Mouse (Mus musculus): Measurements from ENCODE around the gene Iqcf3. TPM values are rescaled to one million over a fixed set of nuclear protein-coding genes. Genes with fewer than 3 reads are reported as not detected.
"Not testable (repeated sequence)": the region's sequence is repeated elsewhere in the genome, so short reads cannot be mapped to it uniquely, and the experiment has no call there.

Iqcf3 gene
- polyA plus RNA-seq, 1 experiment from 2014 or later, result not detected

- no peaks in the 10 kb centered on the region for H3K4me1 ChIP-seq (ENCODE audit: control insufficient read depth, insufficient read depth, low read length)
- H3K4me3 ChIP-seq (replicated peaks; ENCODE audit: low read length), result no peak overlapping the region
- H3K9me3 ChIP-seq (replicated peaks; ENCODE audit: control insufficient read depth, low read length), result no peaks in the 10 kb centered on the region
- no peak overlapping the region for H3K27ac ChIP-seq (ENCODE audit: low read length)
- no peaks in the 10 kb centered on the region for H3K36me3 ChIP-seq (ENCODE audit: control insufficient read depth, insufficient read depth, low read length)
- WGBS, result 65% methylated on average over 2 of the region's 2 CpGs
- no peaks in the 10 kb centered on the region for H3K27me3 ChIP-seq (ENCODE audit: control insufficient read depth, insufficient read depth, low read length)
- no peak for ATAC-seq (ENCODE audit: insufficient read depth, low FRiP score)
- no peak overlapping the region for H3K4me2 ChIP-seq (ENCODE audit: low read depth, low read length)
- H3K9ac ChIP-seq (ENCODE audit: low read length), result no peak overlapping the region
Observed at GRCm38 (mm10) chr9:106519433-106519832, 42.0 kb downstream of the Iqcf3 start.

GRCm38 (mm10) chr9:106514273-106514672, 47.2 kb downstream of the Iqcf3 start, which contains the start of gene Iqcf5:
Iqcf5 (plus strand) TSS chr9:106514573.
- Histone ChIP-seq H3K4me1 (ENCODE audit: control insufficient read depth, insufficient read depth, low read length) (no peaks in the 10 kb centered on the region), H3K4me3 (replicated peaks; ENCODE audit: low read length) (no peak within 1 kb of the TSS), H3K4me2 (ENCODE audit: low read depth, low read length) (no peak within 1 kb of the TSS), H3K27me3 (ENCODE audit: control insufficient read depth, insufficient read depth, low read length) (no peaks in the 10 kb centered on the region), H3K27ac (ENCODE audit: low read length) (no peak within 1 kb of the TSS), H3K9me3 (replicated peaks; ENCODE audit: control insufficient read depth, low read length) (no peaks in the 10 kb centered on the region), H3K9ac (ENCODE audit: low read length) (no peak within 1 kb of the TSS), H3K36me3 (ENCODE audit: control insufficient read depth, insufficient read depth, low read length) (no peaks in the 10 kb centered on the region)
- ATAC-seq (ENCODE audit: insufficient read depth, low FRiP score), result no peak
- 91% methylated on average over 4 of the region's 4 CpGs for WGBS

DNA sequence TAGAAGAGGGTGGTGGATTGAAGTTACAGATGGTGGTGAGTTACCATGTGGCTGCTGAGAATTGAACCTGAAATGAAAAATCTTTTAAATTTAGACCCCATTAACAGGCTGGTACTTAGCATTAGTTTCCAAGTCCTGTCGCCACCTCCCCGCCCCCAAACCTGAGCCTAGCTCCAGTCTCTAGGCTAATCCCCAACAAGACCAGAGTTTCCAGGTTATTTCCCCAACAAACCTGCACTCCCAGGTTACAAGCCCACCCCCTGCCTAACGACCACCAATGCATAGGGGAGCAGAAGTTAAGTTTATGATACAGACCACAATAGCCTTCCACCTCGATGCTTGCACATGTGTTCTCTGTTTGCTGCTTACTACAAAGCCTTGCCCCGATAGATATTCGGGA, 47.9 kb downstream of the Iqcf3 start:
- no peaks in the 10 kb centered on the region for H3K9me3 ChIP-seq (replicated peaks; ENCODE audit: control insufficient read depth, low read length)
- no peaks in the 10 kb centered on the region for H3K36me3 ChIP-seq (ENCODE audit: control insufficient read depth, insufficient read depth, low read length)
- no peak for ATAC-seq (ENCODE audit: insufficient read depth, low FRiP score)
- no peaks in the 10 kb centered on the region for H3K4me1 ChIP-seq (ENCODE audit: control insufficient read depth, insufficient read depth, low read length)
- no peak overlapping the region for H3K9ac ChIP-seq (ENCODE audit: low read length)
- 79% methylated on average over 6 of the region's 6 CpGs for WGBS
- no peak overlapping the region for H3K4me3 ChIP-seq (replicated peaks; ENCODE audit: low read length)
- H3K4me2 ChIP-seq (ENCODE audit: low read depth, low read length), result no peak overlapping the region
- no peaks in the 10 kb centered on the region for H3K27me3 ChIP-seq (ENCODE audit: control insufficient read depth, insufficient read depth, low read length)
- H3K27ac ChIP-seq (ENCODE audit: low read length), result no peak overlapping the region

GRCm38 (mm10) chr9:106512729-106513450, 48.5 kb downstream of the Iqcf3 start:
- Histone ChIP-seq H3K27ac (ENCODE audit: low read length) (no peak overlapping the region), H3K4me3 (replicated peaks; ENCODE audit: low read length) (no peak overlapping the region), H3K4me1 (ENCODE audit: control insufficient read depth, insufficient read depth, low read length) (no peaks in the 10 kb centered on the region), H3K4me2 (ENCODE audit: low read depth, low read length) (no peak overlapping the region), H3K27me3 (ENCODE audit: control insufficient read depth, insufficient read depth, low read length) (no peaks in the 10 kb centered on the region), H3K36me3 (ENCODE audit: control insufficient read depth, insufficient read depth, low read length) (no peaks in the 10 kb centered on the region), H3K9me3 (replicated peaks; ENCODE audit: control insufficient read depth, low read length) (no peaks in the 10 kb centered on the region), H3K9ac (ENCODE audit: low read length) (no peak overlapping the region)
- WGBS, result 57% methylated on average over 13 of the region's 13 CpGs
- no peak for ATAC-seq (ENCODE audit: insufficient read depth, low FRiP score)

GRCm38 (mm10) chr9:106509356-106509755, 52.1 kb downstream of the Iqcf3 start:
- Histone ChIP-seq H3K27ac (ENCODE audit: low read length) (no peak overlapping the region), H3K36me3 (ENCODE audit: control insufficient read depth, insufficient read depth, low read length) (no peaks in the 10 kb centered on the region), H3K4me3 (replicated peaks; ENCODE audit: low read length) (no peak overlapping the region), H3K4me1 (ENCODE audit: control insufficient read depth, insufficient read depth, low read length) (no peaks in the 10 kb centered on the region), H3K9ac (ENCODE audit: low read length) (no peak overlapping the region), H3K27me3 (ENCODE audit: control insufficient read depth, insufficient read depth, low read length) (no peaks in the 10 kb centered on the region), H3K9me3 (replicated peaks; ENCODE audit: control insufficient read depth, low read length) (no peaks in the 10 kb centered on the region), H3K4me2 (ENCODE audit: low read depth, low read length) (no peak overlapping the region)
- 88% methylated on average over 10 of the region's 10 CpGs for WGBS
- no peak for ATAC-seq (ENCODE audit: insufficient read depth, low FRiP score)

DNA sequence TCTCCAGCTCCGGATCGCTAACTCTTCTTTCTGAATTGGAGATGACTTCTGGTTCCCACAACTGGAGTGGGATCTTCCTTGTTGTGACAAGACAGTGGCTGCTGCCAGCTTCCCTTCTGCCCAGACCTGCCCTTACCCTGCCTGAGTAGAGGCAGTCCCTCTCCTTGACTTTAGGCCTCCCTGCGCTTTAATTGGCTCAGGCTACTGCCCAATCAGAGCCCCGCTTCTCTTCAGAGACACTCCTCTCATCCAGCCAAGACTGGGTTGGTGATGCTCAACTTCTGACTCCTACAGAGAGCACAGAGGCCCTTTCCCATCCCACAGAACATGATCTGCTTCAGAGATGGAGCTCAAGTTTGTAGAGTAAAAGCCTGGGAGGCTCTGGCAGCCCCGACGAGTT, 57.2 kb downstream of the Iqcf3 start:
- Histone ChIP-seq H3K36me3 (ENCODE audit: control insufficient read depth, insufficient read depth, low read length) (no peaks in the 10 kb centered on the region), H3K9ac (ENCODE audit: low read length) (no peak overlapping the region), H3K4me3 (replicated peaks; ENCODE audit: low read length) (no peak overlapping the region), H3K4me2 (ENCODE audit: low read depth, low read length) (no peak overlapping the region), H3K27ac (ENCODE audit: low read length) (no peak overlapping the region), H3K4me1 (ENCODE audit: control insufficient read depth, insufficient read depth, low read length) (no peaks in the 10 kb centered on the region), H3K9me3 (replicated peaks; ENCODE audit: control insufficient read depth, low read length) (no peaks in the 10 kb centered on the region), H3K27me3 (ENCODE audit: control insufficient read depth, insufficient read depth, low read length) (no peaks in the 10 kb centered on the region)
- no peak for ATAC-seq (ENCODE audit: insufficient read depth, low FRiP score)
- WGBS, result 70% methylated on average over 6 of the region's 6 CpGs

GRCm38 (mm10) chr9:106501846-106502245, 59.6 kb downstream of the Iqcf3 start:
- no peak overlapping the region for H3K9ac ChIP-seq (ENCODE audit: low read length)
- no peak overlapping the region for H3K4me3 ChIP-seq (replicated peaks; ENCODE audit: low read length)
- no peaks in the 10 kb centered on the region for H3K4me1 ChIP-seq (ENCODE audit: control insufficient read depth, insufficient read depth, low read length)
- 85% methylated on average over 22 of the region's 22 CpGs for WGBS
- H3K4me2 ChIP-seq (ENCODE audit: low read depth, low read length), result no peak overlapping the region
- H3K27me3 ChIP-seq (ENCODE audit: control insufficient read depth, insufficient read depth, low read length), result no peaks in the 10 kb centered on the region
- H3K36me3 ChIP-seq (ENCODE audit: control insufficient read depth, insufficient read depth, low read length), result no peaks in the 10 kb centered on the region
- no peak for ATAC-seq (ENCODE audit: insufficient read depth, low FRiP score)
- no peaks in the 10 kb centered on the region for H3K9me3 ChIP-seq (replicated peaks; ENCODE audit: control insufficient read depth, low read length)
- H3K27ac ChIP-seq (ENCODE audit: low read length), result no peak overlapping the region

DNA sequence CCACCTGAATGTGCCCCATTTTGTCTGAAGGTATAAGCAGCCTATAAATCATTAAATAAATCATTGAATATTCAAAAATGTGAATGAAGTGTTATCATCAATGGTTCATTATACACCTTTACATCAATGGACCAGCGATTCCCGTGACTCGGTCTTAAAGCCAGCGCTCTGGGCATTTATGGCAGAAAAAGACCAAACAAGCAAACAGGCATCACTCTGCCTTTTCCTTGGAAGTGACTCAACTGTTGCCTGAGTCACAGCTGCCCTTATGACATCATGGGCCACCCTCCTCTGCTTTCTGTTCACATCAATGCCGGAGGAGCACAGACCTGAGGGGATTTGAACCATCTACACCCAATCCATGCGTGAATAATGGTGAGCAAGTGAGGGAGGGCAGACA, 61.8 kb downstream of the Iqcf3 start, which contains the start of gene Iqcf1:
TSS of gene Iqcf1 (plus strand) at position 301 of the 400 bp plus-strand sequence.
- H3K9ac ChIP-seq (ENCODE audit: low read length), result no peak within 1 kb of the TSS
- H3K4me3 ChIP-seq (replicated peaks; ENCODE audit: low read length), result no peak within 1 kb of the TSS
- H3K4me1 ChIP-seq (ENCODE audit: control insufficient read depth, insufficient read depth, low read length), result no peaks in the 10 kb centered on the region
- ATAC-seq (ENCODE audit: insufficient read depth, low FRiP score), result no peak
- H3K9me3 ChIP-seq (replicated peaks; ENCODE audit: control insufficient read depth, low read length), result no peaks in the 10 kb centered on the region
- H3K27me3 ChIP-seq (ENCODE audit: control insufficient read depth, insufficient read depth, low read length), result no peaks in the 10 kb centered on the region
- 93% methylated on average over 6 of the region's 6 CpGs for WGBS
- no peaks in the 10 kb centered on the region for H3K36me3 ChIP-seq (ENCODE audit: control insufficient read depth, insufficient read depth, low read length)
- H3K27ac ChIP-seq (ENCODE audit: low read length), result no peak within 1 kb of the TSS
- no peak within 1 kb of the TSS for H3K4me2 ChIP-seq (ENCODE audit: low read depth, low read length)

- H3K4me3 ChIP-seq (replicated peaks; ENCODE audit: low read length); H3K4me1 ChIP-seq (ENCODE audit: control insufficient read depth, insufficient read depth, low read length); H3K9me3 ChIP-seq (replicated peaks; ENCODE audit: control insufficient read depth, low read length); H3K4me2 ChIP-seq (ENCODE audit: low read depth, low read length); H3K27me3 ChIP-seq (ENCODE audit: control insufficient read depth, insufficient read depth, low read length); H3K27ac ChIP-seq (ENCODE audit: low read length); H3K9ac ChIP-seq (ENCODE audit: low read length); ATAC-seq (ENCODE audit: insufficient read depth, low FRiP score): not testable (repeated sequence)
- peaks cover 22% of the 10 kb centered on the region; the same call in 1 of the 2 replicates for H3K36me3 ChIP-seq (ENCODE audit: control insufficient read depth, insufficient read depth, low read length)
- whole genome bisulfite sequencing, result 79% methylated on average over 6 of the region's 6 CpGs
Observed at GRCm38 (mm10) chr9:106487602-106488001, 73.8 kb downstream of the Iqcf3 start.

Measured in stomach, embryonic 16.5 days (tissue).